Mouse (Mus musculus) intestine, embryonic 16.5 days (tissue): ENCODE results near the gene Rtbdn. TPM values are rescaled to one million over a fixed set of nuclear protein-coding genes. Genes with fewer than 3 reads are reported as not detected.

Experiments
- ATAC-seq: fragments of 200-750 bp; cut with Nextera tagmentation; 2 replicates; pipeline ENCODE4 v1.8.0; 2017; ENCODE audit warnings: moderate TSS enrichment, moderate library complexity
- H3K27ac ChIP-seq: fragments of 300-500 bp; sonication (generic); 2 replicates; pipeline ENCODE4 v1.5.1; 2014; ENCODE audit warnings: mild to moderate bottlenecking, low read length
- H3K27me3 ChIP-seq: fragments of 300-500 bp; sonication (generic); replicated peaks from 2 replicates; pipeline ENCODE4 v1.6.1; 2014; ENCODE audit warnings: low read length, control low read depth, mixed read lengths; ENCODE audit not compliant: control insufficient read depth, insufficient read depth
- H3K36me3 ChIP-seq: fragments of 300-500 bp; sonication (generic); 2 replicates; pipeline ENCODE4 v1.6.1; 2014; ENCODE audit warnings: low read length, control low read depth; ENCODE audit not compliant: control insufficient read depth, insufficient read depth
- H3K4me1 ChIP-seq: fragments of 300-500 bp; sonication (generic); 2 replicates; pipeline ENCODE4 v1.6.1; 2014; ENCODE audit warnings: low read length, control low read depth, mixed read lengths; ENCODE audit not compliant: control insufficient read depth, insufficient read depth
- H3K4me2 ChIP-seq: fragments of 300-500 bp; sonication (generic); 2 replicates; pipeline ENCODE4 v1.6.1; 2014; ENCODE audit warnings: low read depth, low read length, control low read depth
- H3K4me3 ChIP-seq: fragments of 300-500 bp; sonication (generic); 2 replicates; pipeline ENCODE4 v1.5.1; 2014; ENCODE audit warnings: mild to moderate bottlenecking, low read length
- H3K9ac ChIP-seq: fragments of 300-500 bp; sonication (generic); 2 replicates; pipeline ENCODE4 v1.6.1; 2014; ENCODE audit warnings: low read depth, low read length
- H3K9me3 ChIP-seq: fragments of 300-500 bp; sonication (generic); 2 replicates; pipeline ENCODE4 v1.6.1; 2016; ENCODE audit warnings: low read length, control low read depth; ENCODE audit not compliant: control insufficient read depth
- WGBS: fragments of 180-500 bp; shearing (Covaris S2); extraction: QIAGEN DNeasy Blood & Tissue Kit; methylation state at CpG from one replicate; pipeline ENCODE4 v1.1.7; 2014; 5-methylcytosine and 5-hydroxymethylcytosine counted together
- polyA plus RNA-seq: library from polyadenylated mRNA; unstranded; fragments of >200 nt; fragmentation: Nextera tagmentation; extraction: Ambion mirVana; gene quantifications from 2 replicates; pipeline ENCODE4 v1.2.1, GENCODE M21; 2015

Rtbdn gene
- polyA plus RNA-seq, 1 experiment from 2014 or later = 0.24 TPM

- peak overlapping the region; percentile 53 for H3K27ac ChIP-seq
- ATAC-seq = 0 out of 2 replicates have a peak, but pooled peaks have one; percentile 5
- H3K9me3 ChIP-seq = no peaks in the 10 kb centered on the region
- WGBS = 5% methylated on average over 15 of the region's 15 CpGs
- H3K4me3 ChIP-seq = peak overlapping the region; percentile 65
- 0 out of 2 replicates have a peak, but pooled peaks cover 2% of the 10 kb centered on the region for H3K27me3 ChIP-seq
- peak overlapping the region; percentile 52; the same call in 1 of the 2 replicates for H3K9ac ChIP-seq
- no peaks in the 10 kb centered on the region for H3K36me3 ChIP-seq
- H3K4me2 ChIP-seq = peak overlapping the region; percentile 73
- peaks cover 34% of the 10 kb centered on the region for H3K4me1 ChIP-seq
Observed at GRCm38 (mm10) chr8:84989311-84989731, 42.5 kb downstream of the Rtbdn start.

GRCm38 (mm10) chr8:84989810-84990209 lies 43.0 kb downstream of the Rtbdn start:
- Histone ChIP-seq H3K27me3 (0 out of 2 replicates have a peak, but pooled peaks cover 2% of the 10 kb centered on the region), H3K4me2 (peak overlapping the region; percentile 73), H3K9me3 (no peaks in the 10 kb centered on the region), H3K4me1 (peaks cover 30% of the 10 kb centered on the region), H3K36me3 (no peaks in the 10 kb centered on the region), H3K4me3 (peak overlapping the region; percentile 65), H3K27ac (peak overlapping the region; percentile 96), H3K9ac (peak overlapping the region; percentile 76)
- ATAC-seq = peak; percentile 54
- WGBS = under 1% methylated on average over 15 of the region's 15 CpGs

GRCm38 (mm10) chr8:84990349-84990748 lies 43.6 kb downstream of the Rtbdn start, which contains the start of gene Hook2:
Gene Hook2 (plus strand): TSS chr8:84990603.
- H3K36me3 ChIP-seq = no peaks in the 10 kb centered on the region
- peak; percentile 84 for ATAC-seq
- peak within 1 kb of the TSS; percentile 91 for H3K4me2 ChIP-seq
- peak within 1 kb of the TSS; percentile 96 for H3K27ac ChIP-seq
- H3K4me3 ChIP-seq = peak within 1 kb of the TSS; percentile 65
- 0 out of 2 replicates have a peak, but pooled peaks cover 2% of the 10 kb centered on the region for H3K27me3 ChIP-seq
- WGBS = 2% methylated on average over 28 of the region's 28 CpGs
- peak within 1 kb of the TSS; percentile 84 for H3K9ac ChIP-seq
- H3K9me3 ChIP-seq = no peaks in the 10 kb centered on the region
- peaks cover 30% of the 10 kb centered on the region for H3K4me1 ChIP-seq

GRCm38 (mm10) chr8:84990836-84991235 lies 44.0 kb downstream of the Rtbdn start:
- Histone ChIP-seq H3K9me3 (no peaks in the 10 kb centered on the region), H3K27me3 (0 out of 2 replicates have a peak, but pooled peaks cover 2% of the 10 kb centered on the region), H3K9ac (peak overlapping the region; percentile 84), H3K27ac (peak overlapping the region; percentile 96), H3K36me3 (no peaks in the 10 kb centered on the region), H3K4me2 (peak overlapping the region; percentile 91), H3K4me1 (peaks cover 31% of the 10 kb centered on the region), H3K4me3 (peak overlapping the region; percentile 65)
- peak; percentile 76 for ATAC-seq
- 2% methylated on average over 15 of the region's 15 CpGs for WGBS

- Histone ChIP-seq H3K4me3 (no peak overlapping the region), H3K9ac (no peak overlapping the region), H3K9me3 (no peaks in the 10 kb centered on the region), H3K36me3 (no peaks in the 10 kb centered on the region), H3K4me1 (peaks cover 27% of the 10 kb centered on the region), H3K27me3 (no peaks in the 10 kb centered on the region), H3K27ac (no peak overlapping the region), H3K4me2 (peak overlapping the region; percentile 14; the same call in 1 of the 2 replicates)
- ATAC-seq = no peak
- 81% methylated on average over 9 of the region's 9 CpGs for WGBS
Observed at GRCm38 (mm10) chr8:84994375-84994774, 47.6 kb downstream of the Rtbdn start.

GRCm38 (mm10) chr8:84995680-84996079 lies 48.9 kb downstream of the Rtbdn start:
- no peak overlapping the region for H3K4me2 ChIP-seq
- no peak overlapping the region for H3K4me3 ChIP-seq
- no peaks in the 10 kb centered on the region for H3K36me3 ChIP-seq
- no peak for ATAC-seq
- peaks cover 25% of the 10 kb centered on the region for H3K4me1 ChIP-seq
- H3K9ac ChIP-seq = no peak overlapping the region
- no peaks in the 10 kb centered on the region for H3K27me3 ChIP-seq
- no peak overlapping the region for H3K27ac ChIP-seq
- 43% methylated on average over 25 of the region's 25 CpGs for WGBS
- H3K9me3 ChIP-seq = no peaks in the 10 kb centered on the region

GRCm38 (mm10) chr8:84996978-84997377 lies 50.2 kb downstream of the Rtbdn start:
- Histone ChIP-seq H3K4me3 (no peak overlapping the region), H3K4me1 (peaks cover 16% of the 10 kb centered on the region), H3K9ac (no peak overlapping the region), H3K27me3 (no peaks in the 10 kb centered on the region), H3K9me3 (no peaks in the 10 kb centered on the region), H3K4me2 (no peak overlapping the region), H3K36me3 (no peaks in the 10 kb centered on the region; the same call in 1 of the 2 replicates), H3K27ac (no peak overlapping the region)
- ATAC-seq = no peak
- 81% methylated on average over 5 of the region's 5 CpGs for WGBS

GRCm38 (mm10) chr8:84997649-84998295 lies 51.0 kb downstream of the Rtbdn start:
- ATAC-seq = peak; percentile 73
- H3K4me3 ChIP-seq = no peak overlapping the region
- no peaks in the 10 kb centered on the region for H3K27me3 ChIP-seq
- H3K36me3 ChIP-seq = no peaks in the 10 kb centered on the region; the same call in 1 of the 2 replicates
- H3K9me3 ChIP-seq = no peaks in the 10 kb centered on the region
- H3K4me2 ChIP-seq = no peak overlapping the region
- peak overlapping the region; percentile 43 for H3K9ac ChIP-seq
- 11% methylated on average over 19 of the region's 19 CpGs for WGBS
- peaks cover 16% of the 10 kb centered on the region for H3K4me1 ChIP-seq
- H3K27ac ChIP-seq = no peak overlapping the region
